Mouse (Mus musculus): ENCODE measurements around the gene Aldh3b1. TPM values are rescaled to one million over a fixed set of nuclear protein-coding genes. Genes with fewer than 3 reads are reported as not detected.

Gene Aldh3b1
- polyA plus RNA-seq, 1 experiment from 2014 or later = 1.4 TPM

GRCm38 (mm10) chr19:3922661-3923371 lies 6.8 kb downstream of the Aldh3b1 start:
- Histone ChIP-seq H3K9me3 (ENCODE audit: control insufficient read depth, low read length) (no peaks in the 10 kb centered on the region), H3K9ac (replicated peaks; ENCODE audit: low read depth, low read length) (no peak overlapping the region), H3K4me2 (ENCODE audit: low read length) (no peak overlapping the region), H3K27ac (ENCODE audit: low read length) (no peak overlapping the region), H3K4me3 (replicated peaks; ENCODE audit: low read length) (no peak overlapping the region), H3K36me3 (ENCODE audit: control insufficient read depth, insufficient read depth) (no peaks in the 10 kb centered on the region), H3K4me1 (replicated peaks; ENCODE audit: control insufficient read depth, insufficient read depth, low read length) (no peaks in the 10 kb centered on the region), H3K27me3 (replicated peaks; ENCODE audit: control insufficient read depth, insufficient read depth, low read length) (no peaks in the 10 kb centered on the region)
- WGBS = 49% methylated on average over 10 of the region's 10 CpGs
- ATAC-seq = no peak

- no peak overlapping the region for H3K4me3 ChIP-seq (replicated peaks; ENCODE audit: low read length)
Observed at GRCm38 (mm10) chr19:3919928-3920327, 9.7 kb downstream of the Aldh3b1 start.

GRCm38 (mm10) chr19:3916727-3917126 lies 12.9 kb downstream of the Aldh3b1 start:
- Histone ChIP-seq H3K4me1 (replicated peaks; ENCODE audit: control insufficient read depth, insufficient read depth, low read length) (peaks cover 13% of the 10 kb centered on the region), H3K9me3 (ENCODE audit: control insufficient read depth, low read length) (no peaks in the 10 kb centered on the region), H3K9ac (replicated peaks; ENCODE audit: low read depth, low read length) (no peak overlapping the region), H3K27me3 (replicated peaks; ENCODE audit: control insufficient read depth, insufficient read depth, low read length) (no peaks in the 10 kb centered on the region), H3K4me2 (ENCODE audit: low read length) (no peak overlapping the region), H3K27ac (ENCODE audit: low read length) (no peak overlapping the region), H3K36me3 (ENCODE audit: control insufficient read depth, insufficient read depth) (no peaks in the 10 kb centered on the region), H3K4me3 (replicated peaks; ENCODE audit: low read length) (no peak overlapping the region)
- no peak for ATAC-seq
- 78% methylated on average over 11 of the region's 11 CpGs for WGBS

More at GRCm38 (mm10) chr19:3919928-3920327, 9.7 kb downstream of the Aldh3b1 start:
- ATAC-seq = no peak
- no peak overlapping the region for H3K27ac ChIP-seq (ENCODE audit: low read length)
- H3K9me3 ChIP-seq (ENCODE audit: control insufficient read depth, low read length) = no peaks in the 10 kb centered on the region
- no peaks in the 10 kb centered on the region for H3K36me3 ChIP-seq (ENCODE audit: control insufficient read depth, insufficient read depth)
- H3K9ac ChIP-seq (replicated peaks; ENCODE audit: low read depth, low read length) = no peak overlapping the region
- H3K27me3 ChIP-seq (replicated peaks; ENCODE audit: control insufficient read depth, insufficient read depth, low read length) = no peaks in the 10 kb centered on the region
- H3K4me1 ChIP-seq (replicated peaks; ENCODE audit: control insufficient read depth, insufficient read depth, low read length) = no peaks in the 10 kb centered on the region
- H3K4me2 ChIP-seq (ENCODE audit: low read length) = no peak overlapping the region

- no peak overlapping the region for H3K27ac ChIP-seq (ENCODE audit: low read length)
- 94% methylated on average over 5 of the region's 5 CpGs for WGBS
- ATAC-seq = no peak
Observed at GRCm38 (mm10) chr19:3914535-3914934, 15.1 kb downstream of the Aldh3b1 start.

GRCm38 (mm10) chr19:3913692-3914091 lies 15.9 kb downstream of the Aldh3b1 start:
- H3K4me3 ChIP-seq (replicated peaks; ENCODE audit: low read length) = peak overlapping the region; percentile 75
- no peak overlapping the region for H3K27ac ChIP-seq (ENCODE audit: low read length)

More at GRCm38 (mm10) chr19:3914535-3914934, 15.1 kb downstream of the Aldh3b1 start:
- Histone ChIP-seq H3K4me2 (ENCODE audit: low read length) (no peak overlapping the region), H3K4me1 (replicated peaks; ENCODE audit: control insufficient read depth, insufficient read depth, low read length) (peaks cover 16% of the 10 kb centered on the region), H3K27me3 (replicated peaks; ENCODE audit: control insufficient read depth, insufficient read depth, low read length) (no peaks in the 10 kb centered on the region), H3K36me3 (ENCODE audit: control insufficient read depth, insufficient read depth) (no peaks in the 10 kb centered on the region), H3K4me3 (replicated peaks; ENCODE audit: low read length) (no peak overlapping the region), H3K9me3 (ENCODE audit: control insufficient read depth, low read length) (no peaks in the 10 kb centered on the region), H3K9ac (replicated peaks; ENCODE audit: low read depth, low read length) (no peak overlapping the region)

GRCm38 (mm10) chr19:3912337-3913204 lies 17.0 kb downstream of the Aldh3b1 start, which contains the start of gene Ndufs8:
Gene Ndufs8, minus strand, starts transcription at chr19:3912774.
- peak within 1 kb of the TSS; percentile 73 for H3K9ac ChIP-seq (replicated peaks; ENCODE audit: low read depth, low read length)
- ATAC-seq = peak; percentile 99
- no peaks in the 10 kb centered on the region for H3K36me3 ChIP-seq (ENCODE audit: control insufficient read depth, insufficient read depth)
- WGBS = under 1% methylated on average over 43 of the region's 43 CpGs
- H3K4me3 ChIP-seq (replicated peaks; ENCODE audit: low read length) = peak within 1 kb of the TSS; percentile 75
- H3K9me3 ChIP-seq (ENCODE audit: control insufficient read depth, low read length) = no peaks in the 10 kb centered on the region
- peak within 1 kb of the TSS; percentile 68 for H3K27ac ChIP-seq (ENCODE audit: low read length)
- H3K27me3 ChIP-seq (replicated peaks; ENCODE audit: control insufficient read depth, insufficient read depth, low read length) = no peaks in the 10 kb centered on the region
- peaks cover 16% of the 10 kb centered on the region for H3K4me1 ChIP-seq (replicated peaks; ENCODE audit: control insufficient read depth, insufficient read depth, low read length)
- H3K4me2 ChIP-seq (ENCODE audit: low read length) = peak within 1 kb of the TSS; percentile 66

More at GRCm38 (mm10) chr19:3913692-3914091, 15.9 kb downstream of the Aldh3b1 start:
- H3K9ac ChIP-seq (replicated peaks; ENCODE audit: low read depth, low read length) = no peak overlapping the region
- no peaks in the 10 kb centered on the region for H3K9me3 ChIP-seq (ENCODE audit: control insufficient read depth, low read length)
- no peak for ATAC-seq
- no peaks in the 10 kb centered on the region for H3K36me3 ChIP-seq (ENCODE audit: control insufficient read depth, insufficient read depth)
- H3K27me3 ChIP-seq (replicated peaks; ENCODE audit: control insufficient read depth, insufficient read depth, low read length) = no peaks in the 10 kb centered on the region
- WGBS = 85% methylated on average over 8 of the region's 8 CpGs
- H3K4me1 ChIP-seq (replicated peaks; ENCODE audit: control insufficient read depth, insufficient read depth, low read length) = peaks cover 16% of the 10 kb centered on the region
- H3K4me2 ChIP-seq (ENCODE audit: low read length) = peak overlapping the region; percentile 66

- H3K4me2 ChIP-seq (ENCODE audit: low read length) = no peak overlapping the region
- H3K9me3 ChIP-seq (ENCODE audit: control insufficient read depth, low read length) = no peaks in the 10 kb centered on the region
- ATAC-seq = no peak
- no peaks in the 10 kb centered on the region for H3K36me3 ChIP-seq (ENCODE audit: control insufficient read depth, insufficient read depth)
- H3K27ac ChIP-seq (ENCODE audit: low read length) = no peak overlapping the region
- H3K9ac ChIP-seq (replicated peaks; ENCODE audit: low read depth, low read length) = no peak overlapping the region
- H3K27me3 ChIP-seq (replicated peaks; ENCODE audit: control insufficient read depth, insufficient read depth, low read length) = no peaks in the 10 kb centered on the region
- 85% methylated on average over 5 of the region's 5 CpGs for WGBS
- H3K4me3 ChIP-seq (replicated peaks; ENCODE audit: low read length) = no peak overlapping the region
- peaks cover 24% of the 10 kb centered on the region for H3K4me1 ChIP-seq (replicated peaks; ENCODE audit: control insufficient read depth, insufficient read depth, low read length)
Observed at GRCm38 (mm10) chr19:3910206-3910605, 19.4 kb downstream of the Aldh3b1 start.

- Histone ChIP-seq H3K36me3 (ENCODE audit: control insufficient read depth, insufficient read depth) (no peaks in the 10 kb centered on the region), H3K9ac (replicated peaks; ENCODE audit: low read depth, low read length) (no peak overlapping the region), H3K4me1 (replicated peaks; ENCODE audit: control insufficient read depth, insufficient read depth, low read length) (peaks cover 16% of the 10 kb centered on the region), H3K27me3 (replicated peaks; ENCODE audit: control insufficient read depth, insufficient read depth, low read length) (no peaks in the 10 kb centered on the region), H3K9me3 (ENCODE audit: control insufficient read depth, low read length) (no peaks in the 10 kb centered on the region), H3K4me3 (replicated peaks; ENCODE audit: low read length) (no peak overlapping the region), H3K27ac (ENCODE audit: low read length) (no peak overlapping the region), H3K4me2 (ENCODE audit: low read length) (no peak overlapping the region)
- WGBS = 77% methylated on average over 8 of the region's 8 CpGs
- ATAC-seq = no peak
Observed at GRCm38 (mm10) chr19:3907876-3908660, 21.5 kb downstream of the Aldh3b1 start.

Measured in forebrain, embryonic 16.5 days (tissue).